Mouse (Mus musculus) liver, adult 10 weeks (tissue): ENCODE data around the gene Tnip1. TPM values are rescaled to one million over a fixed set of nuclear protein-coding genes. Genes with fewer than 3 reads are reported as not detected.

ENCODE experiments used
- polyA plus RNA-seq: library from polyadenylated mRNA; stranded (reverse); fragments of 350-450 nt; fragmentation: Illumina TruSeq; extraction: RNeasy Lipid Tissue Mini Kit (QIAGEN cat#74804); gene quantifications from one replicate; pipeline ENCODE4 v1.2.3, GENCODE M21; 2014; ENCODE audit warnings: low read depth, low replicate concordance

Tnip1 gene
- polyA plus RNA-seq, result 0.85 TPM

GRCm38 (mm10) chr11:54962810-54963209 is at the start of gene Tnip1:
TSS of gene Tnip1 (minus strand) at chr11:54962917.

GRCm38 (mm10) chr11:54902333-54903323 is 60.1 kb downstream of the Tnip1 start, which contains the start of gene Gpx3:
TSS of gene Gpx3 (plus strand) at chr11:54902453.

GRCm38 (mm10) chr11:54866119-54867048 is 96.3 kb downstream of the Tnip1 start, which contains the start of gene Hint1:
TSS of gene Hint1 (plus strand) at chr11:54866383.

Other genes starting within 250 kb of the Tnip1 start
- gene Cdc42se2, start 175.2 kb downstream of the Tnip1 start, polyA plus RNA-seq, result 7.7 TPM
- 7.6 TPM for gene Lyrm7, start 102.0 kb downstream of the Tnip1 start, polyA plus RNA-seq
- 215 TPM for gene Hint1, start 96.5 kb downstream of the Tnip1 start, polyA plus RNA-seq
- 2.6 TPM for gene Gpx3, start 60.5 kb downstream of the Tnip1 start, polyA plus RNA-seq
- gene Anxa6, start 70.5 kb upstream of the Tnip1 start, polyA plus RNA-seq, result 22.9 TPM
- 0.37 TPM for gene Ccdc69, start 115.2 kb upstream of the Tnip1 start, polyA plus RNA-seq
- 36.8 TPM for gene Gm2a, start 135.2 kb upstream of the Tnip1 start, polyA plus RNA-seq
- not detected for gene Slc36a3, start 188.8 kb upstream of the Tnip1 start, polyA plus RNA-seq
- not detected for gene Slc36a2, start 222.2 kb upstream of the Tnip1 start, polyA plus RNA-seq
- gene Slc36a1, start 241.4 kb upstream of the Tnip1 start, polyA plus RNA-seq, result 5.5 TPM